Mouse (Mus musculus) liver, embryonic 16.5 days (tissue): ENCODE measurements around the gene Acad12. TPM values are rescaled to one million over a fixed set of nuclear protein-coding genes. Genes with fewer than 3 reads are reported as not detected.

Experiments
- ATAC-seq: fragments of 200-750 bp; cut with Nextera tagmentation; 2 replicates; pipeline ENCODE4 v1.8.0; 2017; ENCODE audit warnings: low read depth, mild to moderate bottlenecking, moderate number of reproducible peaks, moderate library complexity
- H3K27ac ChIP-seq: fragments of 300-500 bp; sonication (generic); 2 replicates; pipeline ENCODE4 v1.5.1; 2014; ENCODE audit warnings: mild to moderate bottlenecking, low read length
- H3K27me3 ChIP-seq: fragments of 300-500 bp; sonication (generic); 2 replicates; pipeline ENCODE4 v1.6.1; 2014; ENCODE audit warnings: low read depth, low read length, mixed read lengths; ENCODE audit not compliant: control insufficient read depth, insufficient read depth
- H3K36me3 ChIP-seq: fragments of 300-500 bp; sonication (generic); 2 replicates; pipeline ENCODE4 v1.6.1; 2014; ENCODE audit warnings: mild to moderate bottlenecking; ENCODE audit not compliant: control insufficient read depth, insufficient read depth
- H3K4me1 ChIP-seq: fragments of 300-500 bp; sonication (generic); 2 replicates; pipeline ENCODE4 v1.6.1; 2014; ENCODE audit warnings: low read depth, low read length, mixed read lengths; ENCODE audit not compliant: control insufficient read depth
- H3K4me2 ChIP-seq: fragments of 300-500 bp; sonication (generic); 2 replicates; pipeline ENCODE4 v1.6.1; 2014; ENCODE audit warnings: low read depth, low read length, mixed read lengths
- H3K4me3 ChIP-seq: fragments of 300-500 bp; sonication (generic); 2 replicates; pipeline ENCODE4 v1.5.1; 2014; ENCODE audit warnings: low read depth, mild to moderate bottlenecking, low read length
- H3K9ac ChIP-seq: fragments of 300-500 bp; sonication (generic); 2 replicates; pipeline ENCODE4 v1.6.1; 2014; ENCODE audit warnings: low read depth, low read length
- H3K9me3 ChIP-seq: fragments of 300-500 bp; sonication (generic); replicated peaks from 2 replicates; pipeline ENCODE4 v1.6.1; 2016; ENCODE audit warnings: low read length; ENCODE audit not compliant: control insufficient read depth
- WGBS: fragments of 180-500 bp; shearing (Covaris S2); extraction: QIAGEN DNeasy Blood & Tissue Kit; methylation state at CpG from one replicate; pipeline ENCODE4 v1.1.7; 2014; ENCODE audit not compliant: insufficient replicate concordance; 5-methylcytosine and 5-hydroxymethylcytosine counted together
- polyA plus RNA-seq: library from polyadenylated mRNA; unstranded; fragments of >200 nt; fragmentation: Nextera tagmentation; extraction: Ambion mirVana; gene quantifications from 2 replicates; pipeline ENCODE4 v1.2.1, GENCODE M21; 2015

Gene Acad12
- polyA plus RNA-seq, 1 experiment from 2014 or later, result 1.8 TPM

- 33% methylated on average over 9 of the region's 9 CpGs for WGBS
- Histone ChIP-seq H3K4me3 (no peak overlapping the region), H3K9me3 (no peaks in the 10 kb centered on the region), H3K27ac (no peak overlapping the region), H3K4me1 (peaks cover 2% of the 10 kb centered on the region; the same call in 1 of the 2 replicates), H3K9ac (no peak overlapping the region), H3K27me3 (no peaks in the 10 kb centered on the region), H3K4me2 (no peak overlapping the region), H3K36me3 (no peaks in the 10 kb centered on the region)
- peak; percentile 57; the same call in 1 of the 2 replicates for ATAC-seq
These were observed 17.0 kb downstream of the Acad12 start for GRCm38 (mm10) chr5:121601547-121602299.

- ATAC-seq, result no peak
- Histone ChIP-seq H3K36me3 (no peaks in the 10 kb centered on the region), H3K27me3 (no peaks in the 10 kb centered on the region), H3K27ac (no peak overlapping the region), H3K4me2 (no peak overlapping the region), H3K9me3 (no peaks in the 10 kb centered on the region), H3K9ac (no peak overlapping the region), H3K4me3 (no peak overlapping the region), H3K4me1 (peaks cover 19% of the 10 kb centered on the region)
- WGBS, result 72% methylated on average over 13 of the region's 13 CpGs
These were observed 19.7 kb downstream of the Acad12 start for GRCm38 (mm10) chr5:121598871-121599610.

GRCm38 (mm10) chr5:121597991-121598537 lies 20.7 kb downstream of the Acad12 start:
- Histone ChIP-seq H3K36me3 (no peaks in the 10 kb centered on the region), H3K4me1 (peaks cover 26% of the 10 kb centered on the region), H3K9me3 (no peaks in the 10 kb centered on the region), H3K4me3 (no peak overlapping the region), H3K27me3 (no peaks in the 10 kb centered on the region), H3K4me2 (no peak overlapping the region), H3K27ac (no peak overlapping the region), H3K9ac (no peak overlapping the region)
- ATAC-seq, result no peak
- WGBS, result 51% methylated on average over 7 of the region's 7 CpGs

GRCm38 (mm10) chr5:121597332-121597731 lies 21.4 kb downstream of the Acad12 start:
- H3K4me2 ChIP-seq, result no peak overlapping the region
- no peaks in the 10 kb centered on the region for H3K36me3 ChIP-seq
- H3K4me1 ChIP-seq, result peaks cover 33% of the 10 kb centered on the region
- ATAC-seq, result no peak
- H3K27ac ChIP-seq, result no peak overlapping the region
- H3K4me3 ChIP-seq, result no peak overlapping the region
- no peak overlapping the region for H3K9ac ChIP-seq
- no peaks in the 10 kb centered on the region for H3K9me3 ChIP-seq
- H3K27me3 ChIP-seq, result no peaks in the 10 kb centered on the region
- 33% methylated on average over 4 of the region's 4 CpGs for WGBS

GRCm38 (mm10) chr5:121596226-121596625 lies 22.5 kb downstream of the Acad12 start:
- Histone ChIP-seq H3K9ac (no peak overlapping the region), H3K4me1 (peaks cover 37% of the 10 kb centered on the region), H3K27me3 (no peaks in the 10 kb centered on the region), H3K9me3 (no peaks in the 10 kb centered on the region), H3K36me3 (no peaks in the 10 kb centered on the region), H3K27ac (no peak overlapping the region), H3K4me3 (no peak overlapping the region), H3K4me2 (no peak overlapping the region)
- WGBS, result 30% methylated on average over 6 of the region's 6 CpGs
- ATAC-seq, result no peak

GRCm38 (mm10) chr5:121595758-121596157 lies 23.0 kb downstream of the Acad12 start:
- Histone ChIP-seq H3K36me3 (no peaks in the 10 kb centered on the region), H3K9me3 (no peaks in the 10 kb centered on the region), H3K27ac (no peak overlapping the region), H3K9ac (no peak overlapping the region), H3K4me3 (no peak overlapping the region), H3K4me1 (peaks cover 40% of the 10 kb centered on the region), H3K4me2 (no peak overlapping the region), H3K27me3 (no peaks in the 10 kb centered on the region)
- no peak for ATAC-seq
- WGBS, result 35% methylated on average over 6 of the region's 6 CpGs

- Histone ChIP-seq H3K9me3 (no peaks in the 10 kb centered on the region), H3K4me2 (peak overlapping the region; percentile 98), H3K4me1 (peaks cover 43% of the 10 kb centered on the region), H3K36me3 (no peaks in the 10 kb centered on the region), H3K27ac (no peak overlapping the region), H3K9ac (no peak overlapping the region), H3K27me3 (no peaks in the 10 kb centered on the region), H3K4me3 (no peak overlapping the region)
- 61% methylated on average over 6 of the region's 6 CpGs for WGBS
- no peak for ATAC-seq
These were observed 23.9 kb downstream of the Acad12 start for GRCm38 (mm10) chr5:121594714-121595313.

GRCm38 (mm10) chr5:121593451-121594401 lies 25.0 kb downstream of the Acad12 start, which contains the start of gene Aldh2:
Gene Aldh2 (minus strand): TSS chr5:121593824.
- Histone ChIP-seq H3K4me1 (peaks cover 43% of the 10 kb centered on the region), H3K9ac (peak within 1 kb of the TSS; percentile 77), H3K9me3 (no peaks in the 10 kb centered on the region), H3K36me3 (no peaks in the 10 kb centered on the region), H3K4me2 (peak within 1 kb of the TSS; percentile 98), H3K27me3 (no peaks in the 10 kb centered on the region), H3K27ac (peak within 1 kb of the TSS; percentile 96), H3K4me3 (peak within 1 kb of the TSS; percentile 76)
- ATAC-seq, result peak; percentile 90
- 2% methylated on average over 47 of the region's 47 CpGs for WGBS
